Mouse (Mus musculus) stomach, postnatal 0 days (tissue): ENCODE results near the gene Dab1. TPM values are rescaled to one million over a fixed set of nuclear protein-coding genes. Genes with fewer than 3 reads are reported as not detected.

Experiments
- ATAC-seq: fragments of 200-750 bp; cut with Nextera tagmentation; 2 replicates; pipeline ENCODE4 v1.8.0; 2017; ENCODE audit not compliant: low FRiP score, low TSS enrichment
- DNase-seq: peaks from one replicate; pipeline ENCODE4 v3.0.0-alpha.2; 2016; ENCODE audit warnings: low spot score
- H3K27ac ChIP-seq: fragments of 300-500 bp; sonication (generic); replicated peaks from 2 replicates; pipeline ENCODE4 v1.5.1; 2014; ENCODE audit warnings: mild to moderate bottlenecking, control low read depth
- H3K27me3 ChIP-seq: fragments of 300-500 bp; sonication (generic); 2 replicates; pipeline ENCODE4 v1.6.1; 2014; ENCODE audit warnings: low read length; ENCODE audit not compliant: control insufficient read depth, insufficient read depth
- H3K36me3 ChIP-seq: fragments of 300-500 bp; sonication (generic); 2 replicates; pipeline ENCODE4 v1.6.1; 2014; ENCODE audit warnings: low read length, mixed read lengths; ENCODE audit not compliant: control insufficient read depth, insufficient read depth
- H3K4me1 ChIP-seq: fragments of 300-500 bp; sonication (generic); replicated peaks from 2 replicates; pipeline ENCODE4 v1.6.1; 2014; ENCODE audit warnings: antibody characterized with exemption; ENCODE audit not compliant: control insufficient read depth, insufficient read depth
- H3K4me2 ChIP-seq: fragments of 300-500 bp; sonication (generic); replicated peaks from 2 replicates; pipeline ENCODE4 v1.6.1; 2014; ENCODE audit warnings: low read depth, mild to moderate bottlenecking, control low read depth, moderate library complexity
- H3K4me3 ChIP-seq: fragments of 300-500 bp; sonication (generic); 2 replicates; pipeline ENCODE4 v1.5.1; 2014; ENCODE audit warnings: low read depth, low read length, control low read depth
- H3K9ac ChIP-seq: fragments of 300-500 bp; sonication (generic); 2 replicates; pipeline ENCODE4 v1.6.1; 2014; ENCODE audit warnings: mild to moderate bottlenecking, low read length, control low read depth, mixed read lengths
- H3K9me3 ChIP-seq: fragments of 300-500 bp; sonication (generic); 2 replicates; pipeline ENCODE4 v1.6.1; 2016; ENCODE audit warnings: low read length; ENCODE audit not compliant: control insufficient read depth
- CTCF ChIP-seq: IDR thresholded peaks from 2 replicates; pipeline ENCODE4 v1.5.1; 2016; ENCODE audit warnings: antibody characterized with exemption, low read depth, mild to moderate bottlenecking, moderate library complexity
- EP300 ChIP-seq: optimal IDR thresholded peaks from 2 replicates; pipeline ENCODE3; 2016; ENCODE audit warnings: antibody characterized with exemption
- WGBS: fragments of 180-500 bp; shearing (Covaris S2); extraction: QIAGEN DNeasy Blood & Tissue Kit; methylation state at CpG from one replicate; pipeline ENCODE4 v1.1.7; 2014; 5-methylcytosine and 5-hydroxymethylcytosine counted together
- polyA plus RNA-seq: library from polyadenylated mRNA; unstranded; fragments of >200 nt; fragmentation: Nextera tagmentation; extraction: Ambion mirVana; gene quantifications from 2 replicates; pipeline ENCODE4 v1.2.1, GENCODE M21; 2015

Gene Dab1
- polyA plus RNA-seq, 1 experiment from 2014 or later: 7.4 TPM

DNA sequence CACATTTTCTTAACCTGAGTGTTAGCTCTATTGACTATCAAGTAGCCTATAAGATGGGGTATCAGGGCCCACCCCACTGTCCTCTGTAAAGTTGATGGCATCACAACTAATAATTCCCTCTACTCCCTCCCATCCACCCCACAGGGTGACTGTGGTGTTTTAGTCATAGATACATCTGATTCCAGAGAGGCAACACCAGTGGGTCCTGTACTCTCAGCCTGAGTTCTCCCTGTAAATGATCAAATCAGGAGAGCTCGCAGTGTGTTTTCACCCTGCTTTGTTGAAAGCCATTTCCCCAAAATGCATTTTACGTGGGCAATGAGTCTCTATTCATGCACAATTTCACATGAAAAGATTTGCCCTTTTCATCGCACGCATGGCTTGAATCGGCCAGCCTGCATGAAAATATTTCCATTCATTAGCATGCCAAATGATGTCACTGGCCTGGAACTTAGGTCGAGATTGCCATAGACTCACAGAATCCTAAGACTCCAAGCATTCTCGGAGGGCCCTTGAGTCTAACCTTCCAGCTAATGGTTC is 454.8 kb downstream of the Dab1 start:
- Histone ChIP-seq H3K27ac (no peak overlapping the region), H3K9me3 (no peaks in the 10 kb centered on the region), H3K4me1 (no peaks in the 10 kb centered on the region), H3K36me3 (no peaks in the 10 kb centered on the region), H3K4me2 (no peak overlapping the region), H3K4me3 (no peak overlapping the region), H3K9ac (no peak overlapping the region), H3K27me3 (no peaks in the 10 kb centered on the region)
- TF ChIP-seq EP300 (no peak), CTCF (no peak)
- DNase-seq (no peak), ATAC-seq (no peak)
- WGBS: 67% methylated on average over 7 of the region's 7 CpGs

DNA sequence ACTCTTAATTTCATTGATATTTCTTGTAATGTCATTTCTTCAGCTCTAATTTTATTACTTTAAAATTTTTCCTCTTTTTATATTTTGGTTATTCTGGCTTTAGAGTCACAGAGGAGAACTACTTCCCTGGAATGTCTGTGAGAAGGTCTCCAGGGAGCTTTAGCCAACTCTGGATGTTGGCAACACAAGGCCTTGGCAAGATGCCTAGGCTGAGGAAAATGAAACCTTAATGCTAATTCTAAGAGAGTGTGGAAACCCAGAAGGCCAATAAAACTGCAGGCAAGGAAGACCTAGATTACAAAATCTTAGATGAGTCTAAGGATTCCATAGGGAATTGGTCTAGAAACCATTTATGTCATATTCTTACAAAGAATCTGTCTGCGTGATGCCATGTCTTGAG is 458.6 kb downstream of the Dab1 start:
- no peak overlapping the region for H3K27ac ChIP-seq
- ATAC-seq (no peak), DNase-seq (no peak)

DNA sequence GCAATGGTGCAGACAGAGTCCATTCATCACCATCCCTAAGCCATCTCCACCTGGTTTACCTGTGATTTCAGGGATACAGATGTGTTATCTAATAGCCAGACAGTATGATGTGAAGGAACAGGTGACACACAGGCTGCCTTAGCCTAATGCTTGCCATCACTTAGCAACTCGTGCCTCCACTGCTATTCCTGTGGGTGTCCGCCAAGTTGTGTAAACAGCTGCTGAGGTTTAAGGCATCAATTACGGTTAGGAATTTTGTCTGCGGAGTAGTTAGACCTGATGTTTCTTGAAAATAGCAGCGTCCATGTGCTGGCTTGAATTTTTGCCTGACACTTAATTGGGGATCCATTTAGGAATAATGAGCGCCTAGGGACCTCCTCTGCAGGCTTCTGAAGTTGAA is 487.1 kb downstream of the Dab1 start:
- DNase-seq (no peak), ATAC-seq (no peak)
- no peak overlapping the region for H3K4me3 ChIP-seq
- no peaks in the 10 kb centered on the region for H3K27me3 ChIP-seq
- H3K4me1 ChIP-seq: no peaks in the 10 kb centered on the region
- H3K9me3 ChIP-seq: no peaks in the 10 kb centered on the region
- no peak overlapping the region for H3K4me2 ChIP-seq
- H3K27ac ChIP-seq: no peak overlapping the region
- WGBS: 25% methylated on average over 6 of the region's 6 CpGs
- TF ChIP-seq EP300 (no peak), CTCF (no peak)
- H3K36me3 ChIP-seq: no peaks in the 10 kb centered on the region
- H3K9ac ChIP-seq: no peak overlapping the region

More for the DNA sequence above, 458.6 kb downstream of the Dab1 start:
- H3K9me3 ChIP-seq: no peaks in the 10 kb centered on the region
- WGBS: 98% methylated on average over 1 of the region's 1 CpGs
- H3K36me3 ChIP-seq: no peaks in the 10 kb centered on the region
- H3K27me3 ChIP-seq: no peaks in the 10 kb centered on the region
- H3K4me3 ChIP-seq: no peak overlapping the region
- H3K9ac ChIP-seq: no peak overlapping the region
- H3K4me2 ChIP-seq: no peak overlapping the region
- no peaks in the 10 kb centered on the region for H3K4me1 ChIP-seq
- TF ChIP-seq CTCF (no peak), EP300 (no peak)

DNA sequence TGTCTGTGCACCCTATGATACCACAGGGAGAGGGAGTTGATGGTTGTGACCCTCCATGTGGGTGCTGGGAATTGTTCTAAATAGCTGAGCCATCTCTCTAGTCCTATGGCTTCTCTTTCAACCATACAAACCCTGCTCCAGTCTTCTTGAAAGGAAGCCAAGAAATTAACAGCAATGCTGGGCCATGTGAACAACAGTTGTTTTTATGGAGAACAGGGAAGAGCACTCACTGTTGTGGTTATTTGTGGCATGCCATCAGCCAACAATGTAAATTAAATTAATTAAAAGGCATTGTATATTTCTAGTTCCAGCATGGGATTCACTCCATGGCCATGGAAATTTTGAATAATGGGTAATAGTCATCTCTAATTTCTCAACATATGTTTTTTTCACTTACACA is 492.5 kb downstream of the Dab1 start:
- Histone ChIP-seq H3K36me3 (no peaks in the 10 kb centered on the region), H3K4me2 (no peak overlapping the region), H3K4me1 (no peaks in the 10 kb centered on the region), H3K27ac (no peak overlapping the region), H3K27me3 (no peaks in the 10 kb centered on the region), H3K9ac (no peak overlapping the region), H3K4me3 (no peak overlapping the region), H3K9me3 (no peaks in the 10 kb centered on the region)
- no peak for DNase-seq
- ATAC-seq: no peak
- TF ChIP-seq EP300 (no peak), CTCF (no peak)

- 87% methylated on average over 13 of the region's 13 CpGs for WGBS
- ATAC-seq (no peak), DNase-seq (no peak)
- no peaks in the 10 kb centered on the region for H3K4me1 ChIP-seq
- H3K9ac ChIP-seq: no peak overlapping the region
- H3K9me3 ChIP-seq: no peaks in the 10 kb centered on the region
- H3K36me3 ChIP-seq: no peaks in the 10 kb centered on the region
- TF ChIP-seq CTCF (no peak), EP300 (no peak)
- no peak overlapping the region for H3K4me2 ChIP-seq
- H3K4me3 ChIP-seq: no peak overlapping the region
- H3K27ac ChIP-seq: no peak overlapping the region
- H3K27me3 ChIP-seq: no peaks in the 10 kb centered on the region
Measured at GRCm38 (mm10) chr4:104113209-104114005, 494.2 kb downstream of the Dab1 start.

- ATAC-seq (no peak), DNase-seq (no peak)
- Histone ChIP-seq H3K27ac (no peak overlapping the region), H3K4me3 (no peak overlapping the region), H3K4me2 (no peak overlapping the region), H3K4me1 (no peaks in the 10 kb centered on the region), H3K27me3 (no peaks in the 10 kb centered on the region), H3K36me3 (no peaks in the 10 kb centered on the region), H3K9me3 (no peaks in the 10 kb centered on the region), H3K9ac (no peak overlapping the region)
- no peak for TF ChIP-seq EP300
- TF ChIP-seq CTCF: no peak
- 68% methylated on average over 6 of the region's 6 CpGs for WGBS
Measured at GRCm38 (mm10) chr4:104114006-104114361, 494.8 kb downstream of the Dab1 start.
